Comparison of ENCODE assay signal across 2 mouse cellular contexts in genomic region chr13:97129654-97130053, GRCm38 (mm10). TPM values are rescaled to one million over a fixed set of nuclear protein-coding genes. Genes with fewer than 3 reads are reported as not detected.
"Had no signal": no experiment of that assay in that cellular context is flagged by ENCODE, and none has a peak within 500 bp of the region (broad histone marks: within the 10 kb centered on the region; RNA-seq: fewer than 3 reads in every experiment).

No protein-coding gene starts in this region.

RNA-seq across cellular contexts. Expression of gene Gm6169, which starts 30.6 kb away (rescaled TPM):
- total RNA-seq: liver, adult 2 months; midbrain, postnatal 0 days had no signal
